Mouse (Mus musculus) gastrocnemius, postnatal 10 days (tissue): ENCODE data around the gene Syap1. TPM values are rescaled to one million over a fixed set of nuclear protein-coding genes. Genes with fewer than 3 reads are reported as not detected.
A peak's percentile ranks its signal among the peaks of the same experiment; 100 is the strongest.

ENCODE experiments used
- DNase-seq: peaks from one replicate; pipeline ENCODE4 v3.0.0; 2021; ENCODE audit warnings: mixed read lengths
- long read RNA-seq, 2 experiments: library from polyadenylated mRNA; stranded (forward); transcript quantifications; one replicate each; pipeline ENCODE4 v2.0.0; 2021
- total RNA-seq, 2 experiments: library from RNA; stranded (reverse); gene quantifications; 2 replicates each; pipeline ENCODE4 v1.2.3; 2021

Gene Syap1
- 10 to 100 TPM; 32.4 to 34.2 TPM for total RNA-seq
- long read RNA-seq, experiment 1, transcript Syap1-201 (9 exons, 2,087 nt): major isoform, 35 of 38 reads
- long read RNA-seq, experiment 1, partial matches to known transcripts: 0 of 38 reads
- long read RNA-seq, experiment 1, other reads (novel, unspliced or antisense): 3 of 38 reads
- long read RNA-seq, experiment 2, transcript Syap1-201 (9 exons, 2,087 nt): major isoform, 40 of 47 reads
- long read RNA-seq, experiment 2, partial matches to known transcripts: 0 of 47 reads
- long read RNA-seq, experiment 2, other reads (novel, unspliced or antisense): 3 of 47 reads

- peak; percentile 88 for DNase-seq
Observed at GRCm38 (mm10) chrX:162887931-162888511, at the start of gene Syap1. Gene Syap1, minus strand, starts transcription at chrX:162888447.

GRCm38 (mm10) chrX:162931467-162931866 is 43.2 kb upstream of the Syap1 start:
- no peak for DNase-seq

- DNase-seq: no peak
Observed at GRCm38 (mm10) chrX:162921487-162922125, 33.4 kb upstream of the Syap1 start.

- DNase-seq: peak; percentile 25
Observed at GRCm38 (mm10) chrX:162915697-162916096, 27.4 kb upstream of the Syap1 start.

- no peak for DNase-seq
Observed at GRCm38 (mm10) chrX:162913651-162914050, 25.4 kb upstream of the Syap1 start.

GRCm38 (mm10) chrX:162907554-162907953 is 19.3 kb upstream of the Syap1 start:
- no peak for DNase-seq

- peak; percentile 14 for DNase-seq
Observed at GRCm38 (mm10) chrX:162902040-162902734, 13.9 kb upstream of the Syap1 start.

- DNase-seq: peak; percentile 29
Observed at GRCm38 (mm10) chrX:162901371-162902039, 13.3 kb upstream of the Syap1 start.

- DNase-seq: no peak
Observed at GRCm38 (mm10) chrX:162900938-162901337, 12.7 kb upstream of the Syap1 start, which contains the start of gene Ctps2. Gene Ctps2, plus strand, starts transcription at chrX:162901238.

- DNase-seq: peak; percentile 6
Observed at GRCm38 (mm10) chrX:162888575-162889223, 452 bp upstream of the Syap1 start.

GRCm38 (mm10) chrX:162878236-162878635 is 10.0 kb downstream of the Syap1 start:
- DNase-seq: no peak

- no peak for DNase-seq
Observed at GRCm38 (mm10) chrX:162873761-162874160, 14.5 kb downstream of the Syap1 start.

GRCm38 (mm10) chrX:162871734-162872517 is 16.3 kb downstream of the Syap1 start:
- DNase-seq: peak; percentile 20

- DNase-seq: no peak
Observed at GRCm38 (mm10) chrX:162868294-162868965, 19.8 kb downstream of the Syap1 start.

GRCm38 (mm10) chrX:162848682-162849081 is 39.6 kb downstream of the Syap1 start:
- no peak for DNase-seq

GRCm38 (mm10) chrX:162845531-162845930 is 42.7 kb downstream of the Syap1 start:
- no peak for DNase-seq

GRCm38 (mm10) chrX:162844447-162845100 is 43.7 kb downstream of the Syap1 start:
- DNase-seq: no peak

GRCm38 (mm10) chrX:162832101-162832500 is 56.1 kb downstream of the Syap1 start:
- no peak for DNase-seq

- DNase-seq: no peak
Observed at GRCm38 (mm10) chrX:162831542-162831941, 56.7 kb downstream of the Syap1 start.

GRCm38 (mm10) chrX:162831036-162831435 is 57.2 kb downstream of the Syap1 start:
- no peak for DNase-seq
